Comparison of ENCODE assay signal across 8 mouse cellular contexts in genomic region chr3:26152510-26153035, GRCm38 (mm10).
A peak's percentile ranks its signal among the peaks of the same experiment; 100 is the strongest.
DNase-seq lines count a peak whose midpoint lies in the region; ATAC-seq and TF ChIP-seq lines count a peak whose summit lies in the region.

No protein-coding gene starts in this region.

- DNase-seq in adrenal gland, adult 2 months = peak; percentile 2
- no peak for DNase-seq in adrenal gland, adult 8-10 months
- DNase-seq in adrenal gland, postnatal 25 days = peak; percentile 10
- peak; percentile 58 for DNase-seq in hindbrain, postnatal 0 days (ENCODE audit: low spot score)
- DNase-seq in right cerebral cortex, adult 2 months (ENCODE audit: low spot score in 2 of 2) = peak; percentile 52 to 61

- 0 out of 2 replicates have a peak, but pooled peaks cover 4% of the 10 kb centered on the region for H3K4me1 ChIP-seq in embryonic facial prominence, embryonic 15.5 days
- H3K4me1 ChIP-seq in hindbrain, postnatal 0 days (ENCODE audit: insufficient read depth, low read length) = no peaks in the 10 kb centered on the region
- no peaks in the 10 kb centered on the region for H3K4me1 ChIP-seq in limb, embryonic 15.5 days

- peak overlapping the region; percentile 88 for H3K4me2 ChIP-seq in embryonic facial prominence, embryonic 15.5 days (replicated peaks)
- peak overlapping the region; percentile 71 for H3K4me2 ChIP-seq in hindbrain, postnatal 0 days (ENCODE audit: low read depth, low read length)
- peak overlapping the region; percentile 78 for H3K4me2 ChIP-seq in limb, embryonic 15.5 days

- no peaks in the 10 kb centered on the region for H3K27me3 ChIP-seq in embryonic facial prominence, embryonic 15.5 days
- no peaks in the 10 kb centered on the region for H3K27me3 ChIP-seq in hindbrain, postnatal 0 days (ENCODE audit: insufficient read depth, low read length)
- no peaks in the 10 kb centered on the region for H3K27me3 ChIP-seq in limb, embryonic 15.5 days

- H3K4me3 ChIP-seq in embryonic facial prominence, embryonic 15.5 days (replicated peaks) = peak overlapping the region; percentile 55
- H3K4me3 ChIP-seq in hindbrain, postnatal 0 days (ENCODE audit: low read length) = peak overlapping the region; percentile 73
- peak overlapping the region; percentile 53 for H3K4me3 ChIP-seq in limb, embryonic 15.5 days

- H3K9me3 ChIP-seq in embryonic facial prominence, embryonic 15.5 days (replicated peaks) = no peaks in the 10 kb centered on the region
- no peaks in the 10 kb centered on the region for H3K9me3 ChIP-seq in hindbrain, postnatal 0 days (ENCODE audit: low read length)
- H3K9me3 ChIP-seq in limb, embryonic 15.5 days = no peaks in the 10 kb centered on the region

- no peak for TF ChIP-seq CTCF in hindbrain, postnatal 0 days (IDR thresholded peaks at IDR 0.05; ENCODE audit: low read depth)

- peak overlapping the region; percentile 35 for H3K9ac ChIP-seq in embryonic facial prominence, embryonic 15.5 days
- peak overlapping the region; percentile 69 for H3K9ac ChIP-seq in hindbrain, postnatal 0 days (replicated peaks; ENCODE audit: low read length)
- H3K9ac ChIP-seq in limb, embryonic 15.5 days = peak overlapping the region; percentile 42

- ATAC-seq in embryonic facial prominence, embryonic 15.5 days (ENCODE audit: insufficient number of reproducible peaks, low FRiP score, low TSS enrichment, low read depth) = no peak
- ATAC-seq in hindbrain, postnatal 0 days = peak; percentile 73
- 0 out of 2 replicates have a peak, but pooled peaks have one; percentile 40 for ATAC-seq in limb, embryonic 15.5 days (ENCODE audit: insufficient number of reproducible peaks, low FRiP score, low TSS enrichment, low read depth)
- ATAC-seq in monocyte, adult 5-6 weeks (replicated peaks; ENCODE audit: insufficient number of reproducible peaks, low FRiP score, low TSS enrichment, poor library complexity, severe bottlenecking) = no peak

- no peaks in the 10 kb centered on the region for H3K36me3 ChIP-seq in embryonic facial prominence, embryonic 15.5 days
- no peaks in the 10 kb centered on the region for H3K36me3 ChIP-seq in hindbrain, postnatal 0 days (ENCODE audit: insufficient read depth, low read length)
- H3K36me3 ChIP-seq in limb, embryonic 15.5 days = no peaks in the 10 kb centered on the region

- H3K27ac ChIP-seq in embryonic facial prominence, embryonic 15.5 days (replicated peaks) = no peak overlapping the region
- H3K27ac ChIP-seq in hindbrain, postnatal 0 days = peak overlapping the region; percentile 75
- H3K27ac ChIP-seq in limb, embryonic 15.5 days = peak overlapping the region; percentile 69

- 2% methylated on average over 10 of the region's 10 CpGs for WGBS in embryonic facial prominence, embryonic 15.5 days
- 1% methylated on average over 10 of the region's 10 CpGs for WGBS in hindbrain, postnatal 0 days
- WGBS in limb, embryonic 15.5 days = 2% methylated on average over 10 of the region's 10 CpGs

Comparison
In these comparisons a context has a peak if more than half of its experiments do, and no peak if none do; other contexts are left out.
1. ATAC-seq: peak in hindbrain, postnatal 0 days (single experiment) and limb, embryonic 15.5 days (single experiment); none in embryonic facial prominence, embryonic 15.5 days (single experiment) and monocyte, adult 5-6 weeks (single experiment).
2. Peak in every context shown above with its lines, with median percentiles within 50 percentile points of each other: H3K4me2 ChIP-seq, H3K4me3 ChIP-seq and H3K9ac ChIP-seq.